Mouse (Mus musculus): ENCODE measurements at regions not wholly inside any gene's neighbourhood (a gene's known extent, or its start where the extent isn't known, plus 50 kb on each side); places are given as distances from the start of the nearest gene placed in this dataset.
A peak's percentile ranks its signal among the peaks of the same experiment; 100 is the strongest.

DNA sequence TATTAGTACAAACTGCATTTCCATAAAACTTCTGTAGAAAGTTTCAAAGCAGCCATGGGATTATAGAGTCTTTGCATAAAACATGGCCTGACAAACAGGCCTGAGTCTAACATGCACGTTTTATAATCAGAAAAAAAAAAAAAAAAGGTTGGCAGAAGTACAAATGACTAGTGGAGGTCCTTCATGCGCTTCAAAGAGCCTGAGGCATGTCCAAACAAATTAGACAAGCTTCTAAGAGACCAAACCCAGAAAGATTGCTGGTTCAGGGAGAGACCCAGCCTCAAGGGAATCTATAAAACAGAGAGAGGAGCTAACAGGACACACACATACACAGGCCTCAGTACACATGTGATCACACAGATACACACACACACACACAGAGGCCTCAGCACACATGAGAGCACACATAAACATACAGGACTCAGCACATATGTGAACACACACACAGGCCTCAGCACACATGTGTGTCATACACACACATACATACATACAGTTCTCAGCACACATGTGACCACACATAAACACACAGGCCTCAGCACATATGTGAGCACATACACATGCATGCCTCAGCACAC lies 57.0 kb upstream of the Gnaq start:
- DNase-seq (ENCODE audit: low spot score in 2 of 2) = no peak

DNA sequence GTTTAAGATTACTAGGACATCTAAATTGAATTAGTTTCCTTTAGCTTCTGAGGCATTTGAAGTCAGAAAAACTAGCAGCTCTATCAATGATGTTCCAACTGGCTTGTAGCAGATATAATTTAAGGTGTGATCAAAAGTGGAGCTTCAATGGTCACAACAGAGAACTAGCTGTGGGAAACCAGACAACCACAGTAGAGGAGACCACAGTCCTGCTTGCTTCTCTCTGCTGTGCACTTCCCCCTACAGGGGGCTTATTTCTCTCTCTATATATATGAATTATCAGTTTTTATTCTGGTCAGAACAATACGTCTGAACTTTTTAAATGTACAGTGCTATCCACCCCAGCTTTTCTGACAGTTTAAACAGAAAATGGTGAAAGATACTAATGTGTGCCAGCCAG lies 57.6 kb upstream of the Gnaq start:
- DNase-seq (ENCODE audit: low spot score in 2 of 2) = no peak

DNA sequence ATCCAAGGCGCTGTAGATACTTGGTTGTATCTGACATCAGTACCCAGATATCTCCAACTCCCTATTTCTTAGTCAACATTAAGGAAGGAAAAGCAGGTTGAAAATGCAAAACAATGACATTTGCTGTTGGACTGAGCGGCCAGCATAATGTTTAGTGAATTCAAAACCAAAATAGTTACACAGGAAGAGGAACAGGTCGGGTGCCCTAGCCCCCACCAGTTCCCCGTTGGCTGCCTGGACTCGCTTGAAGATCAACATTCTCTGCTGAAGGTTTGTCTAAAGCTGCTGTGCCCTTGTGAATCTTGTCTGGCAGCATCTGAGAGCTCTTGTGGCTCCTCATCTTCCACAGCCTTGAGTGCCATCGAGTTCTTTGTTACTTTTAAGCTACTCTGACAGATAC lies 65.3 kb upstream of the Gnaq start:
- no peak for DNase-seq (ENCODE audit: low spot score in 2 of 2)

DNA sequence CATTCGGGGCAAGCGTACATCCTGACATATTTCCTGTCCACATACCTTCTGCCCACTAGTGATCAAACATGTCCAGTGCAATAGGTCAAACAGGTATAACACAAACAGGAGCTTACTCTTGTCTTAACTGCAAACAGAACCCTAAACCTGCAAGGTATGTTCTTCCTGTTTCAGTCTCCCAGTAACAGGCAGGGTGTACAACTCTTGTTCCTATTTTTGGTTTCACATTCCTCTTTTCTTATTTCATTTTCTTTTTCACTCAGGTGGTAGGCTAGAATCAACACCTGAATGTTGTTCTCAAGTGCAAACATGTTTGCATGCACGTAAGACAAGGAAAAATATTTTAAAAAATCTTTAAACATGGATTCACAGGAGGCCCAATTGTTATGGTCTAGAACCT lies 67.7 kb upstream of the Gnaq start:
- no peak for DNase-seq (ENCODE audit: low spot score in 2 of 2)

DNA sequence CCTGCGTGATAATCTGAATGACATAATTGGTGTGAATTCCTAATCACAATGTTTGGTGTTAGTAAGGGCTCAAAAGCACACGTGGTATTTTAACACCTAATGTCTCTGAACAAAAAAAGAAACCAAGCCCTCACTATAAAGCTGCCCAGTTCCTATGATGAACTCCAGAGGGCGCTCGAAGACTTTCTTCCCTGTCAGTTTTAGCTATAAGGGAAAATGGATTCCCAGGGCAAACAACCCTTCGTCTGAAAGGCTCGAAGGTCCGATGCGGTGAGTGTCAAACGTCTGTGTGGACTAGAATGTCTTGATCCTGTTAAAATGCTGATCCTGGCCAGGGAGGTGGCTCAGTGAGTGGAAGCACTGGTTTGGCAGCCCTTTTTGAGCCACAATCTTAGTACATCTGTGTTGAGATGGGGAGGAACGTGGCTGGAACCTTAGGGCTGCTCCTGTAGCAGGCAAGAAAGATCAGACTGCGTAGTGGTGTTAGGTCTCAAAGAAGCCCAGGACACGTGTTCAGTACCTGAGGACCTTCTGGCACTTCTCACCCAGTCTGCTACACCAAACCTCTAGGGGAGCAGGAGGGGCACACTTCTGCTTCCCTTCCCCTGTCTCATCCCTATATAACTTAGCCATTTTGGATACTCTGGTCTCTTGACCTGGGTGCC lies 68.6 kb upstream of the Gnaq start:
- DNase-seq (ENCODE audit: low spot score in 2 of 2) = peak; percentile 81 to 91

DNA sequence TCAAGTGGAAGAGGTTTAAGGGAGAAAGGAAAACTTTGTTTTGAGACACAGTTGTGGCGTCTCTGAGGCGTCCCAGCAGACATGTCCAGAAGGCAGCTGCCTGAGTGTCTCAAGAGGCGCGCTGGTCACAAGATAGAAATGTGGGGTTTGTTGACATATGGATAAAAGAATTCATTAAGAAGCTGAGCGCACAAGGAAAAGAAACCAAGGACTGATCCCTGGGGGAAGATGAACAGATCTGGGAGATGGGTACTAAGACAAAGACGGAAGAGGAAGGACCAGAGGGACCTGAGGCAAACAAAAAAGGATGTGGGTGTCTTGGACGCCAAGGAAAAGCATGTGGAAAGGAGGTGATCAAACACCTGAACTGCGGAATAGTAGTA lies 69.1 kb upstream of the Gnaq start:
- no peak for DNase-seq (ENCODE audit: low spot score in 2 of 2)

DNA sequence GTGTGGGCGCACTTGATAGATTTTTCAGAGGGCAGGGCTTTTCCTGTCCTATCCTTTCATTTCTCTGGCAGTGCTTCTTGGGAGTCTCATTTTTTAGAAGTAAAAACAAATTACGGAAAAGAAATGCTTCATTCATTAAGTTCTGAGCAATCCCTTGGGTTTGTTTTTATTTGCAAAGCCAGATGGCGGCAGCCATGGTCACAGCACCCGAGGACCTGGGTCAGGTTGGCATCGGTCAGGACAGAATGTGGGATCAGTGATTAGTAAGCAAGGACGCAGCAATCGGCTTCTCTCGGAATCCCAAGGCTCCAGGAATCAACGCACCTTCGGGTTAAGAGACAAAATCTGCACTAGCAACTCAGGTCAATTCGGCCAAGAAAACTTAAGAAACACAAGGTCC lies 70.8 kb upstream of the Gnaq start:
- no peak for DNase-seq (ENCODE audit: low spot score in 2 of 2)

DNA sequence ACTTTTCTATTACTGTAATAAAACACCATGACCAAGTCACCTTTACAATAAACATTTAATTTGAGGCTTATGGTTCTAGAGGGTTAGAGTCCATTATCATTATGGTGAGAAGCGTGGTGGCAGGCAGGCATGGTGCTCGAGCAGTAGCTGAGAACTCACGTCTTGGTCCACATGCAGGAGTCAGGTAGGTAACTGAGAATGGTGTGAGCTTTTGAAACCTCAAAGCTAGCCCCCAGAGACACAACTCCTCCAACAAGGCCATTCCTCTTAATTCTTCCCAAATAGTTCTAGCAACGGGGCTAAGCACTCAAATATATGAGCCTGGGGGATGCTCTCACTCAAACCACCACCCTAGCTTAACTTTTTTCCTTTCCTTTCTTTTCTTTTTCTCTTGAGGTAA lies 73.6 kb upstream of the Gnaq start:
- DNase-seq (ENCODE audit: low spot score in 2 of 2) = no peak

DNA sequence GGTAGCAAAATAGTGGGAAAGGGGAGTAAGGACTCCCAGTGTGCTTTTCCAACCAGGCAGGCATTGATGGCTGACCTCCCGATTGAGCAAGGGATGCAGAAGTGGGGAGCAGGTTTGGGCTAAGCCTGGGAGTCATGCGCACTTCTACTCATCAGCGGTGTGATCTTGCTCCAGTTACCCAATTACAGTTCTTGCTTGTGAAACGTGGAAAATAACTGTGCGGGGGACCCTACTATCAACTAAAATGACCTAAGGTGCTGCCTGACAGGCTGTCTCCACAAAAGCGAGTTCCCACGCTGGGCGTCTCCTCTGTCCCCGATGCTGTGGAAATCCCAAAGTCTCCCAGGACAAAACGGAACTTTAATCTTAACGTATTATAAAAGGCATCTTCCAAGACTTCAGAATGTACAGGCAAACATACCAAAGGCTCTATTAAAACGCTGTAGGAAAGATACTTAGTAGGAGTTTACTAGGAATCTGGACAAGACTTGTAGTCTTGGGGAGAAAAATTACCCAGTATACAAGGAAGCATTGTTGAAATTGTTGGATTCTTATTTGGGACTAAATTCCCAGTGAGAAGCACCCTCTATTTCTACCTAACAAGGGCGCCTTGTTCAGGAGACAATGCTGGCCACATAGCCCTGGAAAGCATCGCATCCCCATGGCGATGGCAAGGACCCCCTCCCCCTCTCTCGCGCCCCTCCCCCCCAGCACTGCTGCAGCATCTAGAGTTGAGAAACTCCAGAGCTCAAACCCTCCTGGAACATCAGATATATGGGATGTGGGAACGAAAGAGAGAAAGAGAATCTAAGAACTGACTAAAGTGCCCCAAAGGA lies 65.6 kb upstream of the Cep78 start:
- peak; percentile 22 to 31 for DNase-seq (ENCODE audit: low spot score in 2 of 2)

DNA sequence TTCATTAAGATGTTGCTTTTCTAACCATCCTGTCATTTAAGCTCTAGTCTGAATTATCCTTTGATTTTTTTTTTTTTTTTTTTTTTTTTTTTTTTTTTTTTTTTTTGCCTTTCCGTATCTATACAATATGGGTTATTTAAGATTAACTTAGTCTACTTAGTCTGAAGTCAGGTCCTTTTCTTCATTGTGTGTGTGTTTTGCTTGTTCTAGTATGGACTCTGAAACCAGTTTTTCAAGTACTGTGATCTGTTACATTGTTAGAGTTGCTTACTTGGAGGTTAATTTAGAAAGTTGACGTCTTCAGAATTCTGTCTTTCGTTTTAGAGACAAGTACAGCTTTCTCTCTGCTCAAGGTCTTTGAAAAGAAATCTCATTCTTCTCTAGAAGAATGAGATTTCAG lies 64.9 kb upstream of the Cep78 start:
- DNase-seq (ENCODE audit: low spot score in 2 of 2) = no peak

DNA sequence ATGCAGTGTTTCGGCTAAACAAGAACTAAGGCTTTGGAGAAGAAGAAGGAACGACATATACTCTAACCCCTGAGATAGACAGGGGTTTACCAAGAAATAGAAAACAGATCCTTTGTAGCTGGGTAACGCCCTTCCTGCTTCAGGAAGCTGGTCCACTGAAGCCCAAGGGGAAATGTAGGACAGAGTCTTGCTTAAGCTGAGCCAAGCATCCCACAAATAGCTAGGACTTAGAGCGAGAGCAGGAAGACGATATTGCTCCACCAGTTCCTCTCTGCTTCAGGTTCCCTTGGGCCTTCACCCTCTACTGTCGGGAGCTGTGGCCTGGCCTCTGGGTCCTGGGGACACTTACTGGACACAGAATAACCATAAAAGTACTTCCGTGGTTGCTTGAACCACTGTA lies 62.2 kb upstream of the Cep78 start:
- no peak for DNase-seq (ENCODE audit: low spot score in 2 of 2)

DNA sequence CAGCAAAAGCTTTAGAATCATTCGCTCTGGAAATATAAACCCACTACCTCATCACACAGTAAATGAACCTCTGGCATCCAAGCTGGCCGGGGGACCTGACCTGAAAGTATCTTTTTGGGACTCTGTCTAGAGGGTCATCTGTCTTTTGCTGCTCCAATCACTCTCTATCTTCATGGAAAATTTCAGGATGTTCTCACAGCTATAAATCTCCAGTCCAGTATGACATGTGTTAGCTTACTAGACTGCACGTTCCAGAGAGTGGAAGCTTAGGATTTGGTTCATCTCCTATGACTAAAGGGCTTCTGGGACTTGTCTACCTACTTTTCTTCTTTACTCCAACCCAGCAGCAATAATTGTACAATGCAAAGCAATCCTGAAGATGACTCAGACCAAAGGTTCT lies 60.5 kb upstream of the Cep78 start:
- no peak for DNase-seq (ENCODE audit: low spot score in 2 of 2)

DNA sequence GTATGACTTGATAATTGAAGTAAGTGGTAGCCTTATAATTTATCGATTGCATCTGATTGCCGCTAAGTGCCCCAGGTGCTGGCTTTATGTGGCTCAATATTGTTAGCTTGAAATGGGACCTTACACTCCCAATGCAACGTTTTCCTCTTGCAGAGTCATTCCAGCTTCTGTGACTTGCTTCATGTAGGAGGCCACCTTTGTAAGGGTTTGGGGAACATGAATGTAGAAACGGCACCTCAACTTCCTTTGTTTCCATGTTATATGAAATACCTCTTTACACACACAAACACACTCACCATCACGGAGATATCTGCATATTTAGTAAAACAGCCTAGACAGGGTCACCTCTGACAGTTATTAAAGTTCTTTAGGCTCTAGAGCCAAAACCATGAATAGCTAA lies 59.4 kb upstream of the Cep78 start:
- DNase-seq (ENCODE audit: low spot score in 2 of 2) = no peak

DNA sequence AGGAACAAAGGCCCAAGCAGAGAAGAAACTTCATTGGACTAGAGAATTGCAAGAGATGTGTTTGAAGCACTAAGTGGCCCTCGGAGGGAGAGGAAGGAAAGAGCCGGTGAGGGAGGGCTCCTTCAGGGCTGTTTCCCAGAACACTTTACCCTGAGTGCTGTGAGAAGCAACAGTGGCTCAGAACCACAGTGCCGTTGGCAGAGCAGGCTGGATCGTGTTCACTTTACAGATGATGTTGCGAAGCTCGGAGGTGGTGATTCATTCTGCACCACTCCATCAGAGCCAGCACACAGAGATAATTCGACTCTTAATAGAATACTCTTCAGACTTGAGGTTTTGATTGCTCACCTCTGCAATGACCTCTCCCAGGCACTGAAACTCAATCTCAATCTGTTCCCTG lies 58.2 kb upstream of the Cep78 start:
- DNase-seq (ENCODE audit: low spot score in 2 of 2) = no peak

DNA sequence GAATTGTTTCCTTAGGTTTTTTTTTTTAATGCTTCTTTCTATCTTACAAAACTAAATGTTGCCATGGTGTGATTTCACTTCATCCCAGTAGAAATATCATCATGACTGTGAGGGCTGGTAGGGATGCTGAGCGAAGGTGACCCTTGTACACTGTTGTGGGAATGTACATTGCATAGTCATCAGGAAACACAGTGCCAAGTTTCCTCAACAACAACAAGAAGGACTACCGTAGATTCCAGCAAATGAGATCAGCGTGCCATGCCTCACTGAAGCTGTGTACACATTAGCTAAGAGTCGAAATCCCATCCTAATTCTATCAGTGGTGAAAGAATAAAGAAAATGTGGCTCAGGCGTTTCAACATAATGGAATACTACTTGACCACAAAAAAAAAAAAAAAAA lies 57.1 kb upstream of the Cep78 start:
- no peak for DNase-seq (ENCODE audit: low spot score in 2 of 2)

DNA sequence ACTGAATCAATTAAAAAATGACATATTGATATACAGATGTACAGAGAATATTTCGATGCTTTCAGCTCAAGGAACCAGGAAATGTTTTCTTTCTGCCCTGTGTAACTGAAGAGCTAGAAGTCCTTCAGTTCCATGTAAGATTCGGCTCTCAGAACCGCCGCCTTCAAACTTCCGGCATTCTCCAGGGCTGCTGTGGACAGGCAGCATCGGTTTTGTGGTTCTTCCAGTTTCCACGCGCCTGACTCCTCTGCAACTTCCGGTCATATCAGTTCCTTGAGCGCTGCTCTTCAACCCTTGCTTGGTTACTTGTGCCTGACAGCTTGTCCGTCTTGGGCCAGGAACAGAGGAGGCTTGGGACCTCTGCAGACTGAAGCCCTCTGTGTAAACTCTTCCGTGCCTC lies 53.0 kb upstream of the Cep78 start:
- no peak for DNase-seq (ENCODE audit: low spot score in 2 of 2)

All from frontal cortex, postnatal 36 days (tissue).